Mouse (Mus musculus) left cerebral cortex, adult 18-20 months (tissue): ENCODE results near the gene Gm7876. TPM values are rescaled to one million over a fixed set of nuclear protein-coding genes. Genes with fewer than 3 reads are reported as not detected.
"Not testable (repeated sequence)": the region's sequence is repeated elsewhere in the genome, so short reads cannot be mapped to it uniquely, and the experiment has no call there.

Experiments
- DNase-seq, 2 experiments: peaks; one replicate each; pipeline ENCODE4 v3.0.0; 2021 to 2022; ENCODE audit warnings: low spot score in 2 of 2, mixed read lengths in 1 of 2
- long read RNA-seq, 2 experiments: library from polyadenylated mRNA; stranded (forward); transcript quantifications; one replicate each; pipeline ENCODE4 v2.0.0; 2021
- total RNA-seq, 2 experiments: library from RNA; stranded (reverse); gene quantifications; 2 replicates each; pipeline ENCODE4 v1.2.3; 2021

Gene Gm7876
- total RNA-seq, result not detected
- long read RNA-seq, experiment 1, result 0 reads
- long read RNA-seq, experiment 2, result 0 reads

DNA sequence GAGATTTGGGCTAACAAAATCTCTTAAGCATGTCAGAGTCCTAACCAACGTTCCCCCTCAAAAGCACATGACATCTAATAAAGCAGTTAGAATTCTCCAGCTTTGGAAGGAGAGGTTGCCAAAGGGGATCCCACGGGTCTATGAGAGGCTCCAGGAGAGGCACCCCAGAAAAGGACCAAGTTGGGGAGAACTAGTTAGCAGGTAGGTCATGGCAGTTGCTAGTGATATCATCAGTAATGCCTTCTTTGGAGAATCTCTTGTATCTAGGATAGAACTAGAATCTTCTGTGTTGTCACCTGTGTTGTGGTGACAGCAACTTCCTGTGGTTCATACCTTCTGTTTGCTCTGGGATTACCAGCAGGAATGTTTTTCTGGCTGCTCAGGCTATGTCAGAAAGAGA is at the start of gene Gm7876:
Gene Gm7876, plus strand, starts transcription at position 301 of the 400 bp plus-strand sequence.
- DNase-seq, result not testable (repeated sequence)

DNA sequence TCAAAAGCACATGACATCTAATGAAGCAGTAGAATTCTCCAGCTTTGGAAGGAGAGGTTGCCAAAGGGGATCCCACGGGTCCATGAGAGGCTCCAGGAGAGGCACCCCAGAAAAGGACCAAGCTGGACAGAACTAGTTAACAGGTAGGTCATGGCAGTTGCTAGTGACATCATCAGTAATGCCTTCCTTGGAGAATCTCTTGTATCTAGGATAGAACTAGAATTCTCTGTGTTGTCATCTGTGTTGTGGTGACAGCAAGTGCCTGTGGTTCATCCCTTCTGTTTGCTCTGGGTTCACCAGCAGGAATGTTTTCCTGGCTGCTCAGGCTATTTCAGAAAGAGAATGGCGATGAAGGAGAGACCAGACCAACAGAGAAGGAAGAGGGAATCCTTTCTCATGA is 45.1 kb upstream of the Gm7876 start, which contains the start of gene Gm3239:
Gene Gm3239, plus strand, starts transcription at position 301 of the 400 bp plus-strand sequence.
- not testable (repeated sequence) for DNase-seq

DNA sequence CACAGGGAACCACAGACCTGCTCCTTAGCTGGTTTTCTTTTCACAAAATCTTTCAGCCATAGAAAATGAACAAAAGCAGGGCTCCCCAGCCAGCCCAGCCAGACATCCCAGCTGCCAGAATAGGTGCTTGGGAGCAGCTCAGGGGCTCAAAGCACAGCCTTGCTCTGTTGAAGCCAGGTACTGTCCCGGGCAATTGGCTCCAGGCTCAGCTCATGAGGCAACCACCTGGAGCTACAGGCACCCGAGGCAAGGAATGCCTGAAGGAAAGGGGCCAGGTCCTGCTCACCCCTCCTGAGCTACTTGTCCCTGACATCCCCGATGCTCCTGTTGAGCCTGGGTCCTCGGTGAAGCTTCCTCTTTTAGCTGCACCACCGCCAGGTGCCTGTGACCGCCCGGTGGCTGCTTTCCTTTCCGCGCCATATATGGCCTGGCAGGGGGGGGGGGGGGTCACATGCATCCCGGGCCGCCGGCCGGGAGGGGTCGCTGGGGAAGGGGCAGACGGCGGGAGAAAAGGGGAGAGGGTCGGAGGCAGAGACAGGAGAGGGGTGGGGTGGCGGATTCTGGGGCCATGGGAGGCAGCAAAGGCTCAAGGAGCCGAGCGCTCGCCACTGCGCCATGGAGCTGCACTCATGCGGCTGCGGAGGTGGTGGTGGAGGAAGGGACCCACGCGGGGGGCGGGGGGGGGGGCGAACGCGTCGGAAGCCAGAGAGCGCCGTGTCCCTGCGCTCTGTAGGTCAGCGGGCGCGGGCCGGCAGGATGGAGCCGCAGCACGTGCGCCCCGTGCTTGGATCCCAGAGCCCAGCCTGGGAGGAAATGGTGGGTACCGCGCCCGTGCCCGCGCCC is 17.2 kb downstream of the Gm7876 start, which contains the start of gene Gm3252:
Gene Gm3252, plus strand, starts transcription at position 738 of the 843 bp plus-strand sequence.
- DNase-seq, result not testable (repeated sequence)

Other genes starting within 250 kb of the Gm7876 start
- not detected for gene Gm3182, start 227.5 kb upstream of the Gm7876 start, total RNA-seq
- not detected for gene Gm3047, start 153.8 kb upstream of the Gm7876 start, total RNA-seq
- not detected for gene Gm8159, start 76.9 kb upstream of the Gm7876 start, total RNA-seq
- gene Gm3239, start 45.0 kb upstream of the Gm7876 start, total RNA-seq, result not detected
- gene Gm3252, start 17.5 kb downstream of the Gm7876 start, total RNA-seq, result under 1 TPM in 1 of 2 experiments, not detected in 1; 0.28 TPM
- gene Gm9602, start 67.1 kb downstream of the Gm7876 start, total RNA-seq, result not detected
- gene Gm3269, start 128.9 kb downstream of the Gm7876 start, total RNA-seq, result not detected
- gene Gm3264, start 146.3 kb downstream of the Gm7876 start, total RNA-seq, result 1 to 10 TPM in 1 of 2 experiments, not detected in 1; 2.1 TPM
- not detected for gene Gm3278, start 183.2 kb downstream of the Gm7876 start, total RNA-seq